Mouse (Mus musculus): ENCODE measurements around the gene Ankle2. TPM values are rescaled to one million over a fixed set of nuclear protein-coding genes. Genes with fewer than 3 reads are reported as not detected.

The Ankle2 gene
- total RNA-seq (2021) = 10 to 100 TPM; 26.2 to 28.4 TPM
- long read RNA-seq, experiment 1, full-length matches to known transcripts = 21 of 39 reads
- long read RNA-seq, experiment 1, partial matches to known transcripts = 1 of 39 reads
- long read RNA-seq, experiment 1, other reads (novel, unspliced or antisense) = 17 of 39 reads
- long read RNA-seq, experiment 2, full-length matches to known transcripts = 10 of 24 reads
- long read RNA-seq, experiment 2, partial matches to known transcripts = 13 of 24 reads
- long read RNA-seq, experiment 2, other reads (novel, unspliced or antisense) = 1 of 24 reads

GRCm38 (mm10) chr5:110230780-110231461 lies at the start of gene Ankle2:
Gene Ankle2, plus strand, starts transcription at chr5:110231004.
- DNase-seq = peak; percentile 93 to 95

- peak; percentile 52 to 68 for DNase-seq
Observed at GRCm38 (mm10) chr5:110181716-110182115, 49.1 kb upstream of the Ankle2 start.

- DNase-seq = no peak
Observed at GRCm38 (mm10) chr5:110203164-110203895, 27.5 kb upstream of the Ankle2 start.

- no peak for DNase-seq
Observed at GRCm38 (mm10) chr5:110204777-110205176, 26.0 kb upstream of the Ankle2 start.

GRCm38 (mm10) chr5:110211312-110211711 lies 19.5 kb upstream of the Ankle2 start:
- DNase-seq = no peak

GRCm38 (mm10) chr5:110216780-110217179 lies 14.0 kb upstream of the Ankle2 start:
- DNase-seq = no peak

- DNase-seq = no peak
Observed at GRCm38 (mm10) chr5:110220331-110220730, 10.5 kb upstream of the Ankle2 start.

- no peak for DNase-seq
Observed at GRCm38 (mm10) chr5:110222757-110223156, 8.0 kb upstream of the Ankle2 start.

- no peak for DNase-seq
Observed at GRCm38 (mm10) chr5:110225056-110225455, 5.7 kb upstream of the Ankle2 start.

GRCm38 (mm10) chr5:110227336-110227883 lies 3.4 kb upstream of the Ankle2 start:
- DNase-seq = no peak

GRCm38 (mm10) chr5:110230401-110230779 lies 414 bp upstream of the Ankle2 start:
- no peak for DNase-seq

GRCm38 (mm10) chr5:110231638-110232037 lies 834 bp downstream of the Ankle2 start:
- DNase-seq = peak in 1 of 2 experiments; percentile 18

GRCm38 (mm10) chr5:110232346-110232745 lies 1.5 kb downstream of the Ankle2 start:
- peak in 1 of 2 experiments; percentile 22 for DNase-seq

- no peak for DNase-seq
Observed at GRCm38 (mm10) chr5:110244091-110244490, 13.3 kb downstream of the Ankle2 start.

- DNase-seq = no peak
Observed at GRCm38 (mm10) chr5:110266941-110267340, 36.1 kb downstream of the Ankle2 start.

GRCm38 (mm10) chr5:110269141-110270101 lies 38.6 kb downstream of the Ankle2 start, which contains the start of gene Pgam5:
Gene Pgam5, minus strand, starts transcription at chr5:110269913.
- peak; percentile 91 to 92 for DNase-seq

GRCm38 (mm10) chr5:110270242-110270641 lies 39.4 kb downstream of the Ankle2 start:
- peak in 1 of 2 experiments; percentile 10 for DNase-seq

GRCm38 (mm10) chr5:110274147-110274546 lies 43.3 kb downstream of the Ankle2 start:
- no peak for DNase-seq

- DNase-seq = no peak
Observed at GRCm38 (mm10) chr5:110274846-110275245, 44.0 kb downstream of the Ankle2 start.

- no peak for DNase-seq
Observed at GRCm38 (mm10) chr5:110276391-110276790, 45.6 kb downstream of the Ankle2 start.

GRCm38 (mm10) chr5:110276910-110277309 lies 46.1 kb downstream of the Ankle2 start:
- no peak for DNase-seq
